Mouse (Mus musculus): ENCODE data around the gene Hoxd9. TPM values are rescaled to one million over a fixed set of nuclear protein-coding genes. Genes with fewer than 3 reads are reported as not detected.
A peak's percentile ranks its signal among the peaks of the same experiment; 100 is the strongest.

The Hoxd9 gene
- polyA plus RNA-seq, 1 experiment = 3.5 TPM

DNA sequence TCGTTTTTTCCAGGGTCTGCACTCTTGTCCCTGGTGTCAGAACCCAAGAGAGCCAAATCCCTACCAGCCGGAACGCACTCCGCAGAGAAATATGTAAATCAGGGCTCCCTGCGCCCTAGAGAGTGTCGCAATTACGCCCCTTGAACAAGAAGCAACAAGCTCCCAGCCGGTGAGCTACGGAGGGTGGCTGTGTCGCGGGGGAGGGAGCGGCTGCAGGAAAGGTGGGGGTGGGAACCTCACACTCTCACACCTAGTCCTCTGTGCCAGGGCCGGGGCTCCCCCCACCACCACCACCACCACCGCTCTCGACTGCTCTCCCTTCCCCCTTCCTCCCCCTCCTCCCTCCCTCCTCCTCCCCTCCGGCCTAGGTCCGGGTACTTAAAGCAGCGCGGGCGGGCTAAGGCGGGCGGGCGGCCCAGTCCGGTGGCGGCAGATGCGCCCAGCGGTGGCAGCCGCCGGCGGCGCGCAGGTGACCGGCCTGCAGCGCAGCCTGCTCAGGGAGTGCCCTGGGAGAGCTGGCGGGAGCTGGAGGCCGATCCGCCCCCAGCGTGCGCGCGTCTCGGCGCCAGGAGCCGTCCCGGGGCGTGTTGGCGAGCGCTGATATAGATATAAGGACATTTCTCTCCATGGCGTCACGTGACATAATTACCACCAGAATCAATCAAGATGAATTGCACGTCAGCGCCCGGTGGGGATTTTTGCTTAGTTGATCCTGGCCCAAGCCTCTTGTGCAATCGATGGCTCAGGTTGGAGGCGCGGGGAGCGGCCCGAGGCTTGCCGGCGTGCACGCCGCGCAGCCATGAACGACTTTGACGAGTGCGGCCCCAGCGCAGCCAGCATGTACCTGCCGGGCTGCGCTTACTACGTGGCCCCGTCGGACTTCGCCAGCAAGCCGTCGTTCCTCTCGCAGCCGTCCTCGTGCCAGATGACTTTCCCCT, 15.7 kb upstream of the Hoxd9 start:
- Histone ChIP-seq H3K4me1 (ENCODE audit: control insufficient read depth, insufficient read depth, low read length) (no peaks in the 10 kb centered on the region), H3K4me3 (ENCODE audit: insufficient read depth, low read length) (peak overlapping the region; percentile 13), H3K27ac (ENCODE audit: insufficient read depth, low read length) (peak overlapping the region; percentile 0; the same call in 1 of the 2 replicates)
- no peak for TF ChIP-seq CTCF (IDR thresholded peaks at IDR 0.05; ENCODE audit: borderline replicate concordance, insufficient read depth, low read length)
- no peak for TF ChIP-seq POLR2A (IDR thresholded peaks at IDR 0.05; ENCODE audit: low read depth, low read length)

DNA sequence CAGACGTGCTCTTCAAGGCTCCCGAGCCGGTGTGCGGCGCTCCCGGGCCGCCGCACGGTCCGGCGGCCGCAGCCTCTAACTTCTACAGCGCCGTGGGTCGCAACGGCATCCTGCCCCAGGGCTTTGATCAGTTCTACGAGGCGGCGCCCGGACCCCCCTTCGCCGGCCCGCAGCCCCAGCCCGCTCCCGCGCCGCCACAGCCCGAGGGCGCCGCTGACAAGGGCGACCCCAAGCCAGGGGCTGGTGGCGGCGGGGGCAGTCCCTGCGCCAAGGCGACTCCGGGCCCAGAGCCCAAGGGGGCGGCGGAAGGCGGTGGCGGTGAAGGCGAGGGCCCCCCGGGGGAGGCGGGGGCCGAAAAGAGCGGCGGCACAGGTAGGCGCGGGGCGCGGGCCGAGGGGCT, 14.7 kb upstream of the Hoxd9 start:
- H3K4me3 ChIP-seq (ENCODE audit: insufficient read depth, low read length) = peak overlapping the region; percentile 8; the same call in 1 of the 2 replicates
- TF ChIP-seq CTCF (IDR thresholded peaks at IDR 0.05; ENCODE audit: borderline replicate concordance, insufficient read depth, low read length) (no peak), POLR2A (IDR thresholded peaks at IDR 0.05; ENCODE audit: low read depth, low read length) (no peak)
- H3K4me1 ChIP-seq (ENCODE audit: control insufficient read depth, insufficient read depth, low read length) = no peaks in the 10 kb centered on the region
- H3K27ac ChIP-seq (ENCODE audit: insufficient read depth, low read length) = no peak overlapping the region

DNA sequence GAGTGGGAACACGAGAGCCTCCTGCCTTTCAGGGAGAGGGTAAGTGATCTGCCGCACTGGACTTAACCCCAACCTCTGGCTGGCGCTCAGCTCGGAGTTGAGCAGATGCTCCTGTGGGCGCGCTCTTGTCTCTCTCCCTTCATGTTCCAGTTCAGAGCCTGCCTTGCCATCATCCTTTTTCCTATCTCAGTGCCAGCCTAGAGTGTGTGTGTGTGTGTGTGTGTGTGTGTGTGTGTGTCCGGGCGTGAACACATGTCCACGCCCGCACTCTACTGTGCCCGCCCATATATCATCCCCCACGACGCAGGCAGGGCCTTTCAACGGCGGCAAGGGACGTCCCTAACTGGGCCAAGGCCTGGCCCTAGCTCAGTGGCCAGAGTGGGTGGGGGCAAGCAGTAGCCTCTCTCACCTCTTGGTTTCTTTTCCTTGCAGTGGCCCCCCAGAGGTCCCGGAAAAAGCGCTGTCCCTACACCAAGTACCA, 14.0 kb upstream of the Hoxd9 start:
- TF ChIP-seq CTCF (IDR thresholded peaks at IDR 0.05; ENCODE audit: borderline replicate concordance, insufficient read depth, low read length) (no peak), POLR2A (IDR thresholded peaks at IDR 0.05; ENCODE audit: low read depth, low read length) (0 out of 2 replicates have a peak, but pooled peaks have one; percentile 11)
- H3K4me1 ChIP-seq (ENCODE audit: control insufficient read depth, insufficient read depth, low read length) = no peaks in the 10 kb centered on the region
- H3K4me3 ChIP-seq (ENCODE audit: insufficient read depth, low read length) = peak overlapping the region; percentile 9; the same call in 1 of the 2 replicates
- no peak overlapping the region for H3K27ac ChIP-seq (ENCODE audit: insufficient read depth, low read length)

DNA sequence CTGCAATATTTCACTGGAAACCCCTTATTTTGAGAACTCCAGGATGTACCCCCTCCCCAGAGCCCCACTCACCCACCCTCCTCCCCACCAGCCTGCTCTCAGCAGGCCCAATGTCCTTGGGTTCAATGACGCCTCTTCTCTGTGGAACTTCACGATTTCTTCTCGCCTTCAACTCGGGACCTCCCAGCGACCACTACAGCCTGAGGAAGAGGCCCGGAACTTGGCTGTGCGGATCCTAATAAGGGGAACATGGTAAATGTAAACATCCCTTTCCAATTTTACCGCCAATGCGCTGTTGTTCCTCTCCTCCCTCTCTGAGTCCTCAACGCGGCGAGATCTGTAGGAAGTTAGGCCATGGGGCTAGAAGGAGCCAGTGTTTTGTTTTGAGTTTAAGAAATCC, 13.4 kb upstream of the Hoxd9 start:
- TF ChIP-seq CTCF (IDR thresholded peaks at IDR 0.05; ENCODE audit: borderline replicate concordance, insufficient read depth, low read length) = no peak
- no peak for TF ChIP-seq POLR2A (IDR thresholded peaks at IDR 0.05; ENCODE audit: low read depth, low read length)
- Histone ChIP-seq H3K4me3 (ENCODE audit: insufficient read depth, low read length) (peak overlapping the region; percentile 9; the same call in 1 of the 2 replicates), H3K4me1 (ENCODE audit: control insufficient read depth, insufficient read depth, low read length) (no peaks in the 10 kb centered on the region), H3K27ac (ENCODE audit: insufficient read depth, low read length) (no peak overlapping the region)

DNA sequence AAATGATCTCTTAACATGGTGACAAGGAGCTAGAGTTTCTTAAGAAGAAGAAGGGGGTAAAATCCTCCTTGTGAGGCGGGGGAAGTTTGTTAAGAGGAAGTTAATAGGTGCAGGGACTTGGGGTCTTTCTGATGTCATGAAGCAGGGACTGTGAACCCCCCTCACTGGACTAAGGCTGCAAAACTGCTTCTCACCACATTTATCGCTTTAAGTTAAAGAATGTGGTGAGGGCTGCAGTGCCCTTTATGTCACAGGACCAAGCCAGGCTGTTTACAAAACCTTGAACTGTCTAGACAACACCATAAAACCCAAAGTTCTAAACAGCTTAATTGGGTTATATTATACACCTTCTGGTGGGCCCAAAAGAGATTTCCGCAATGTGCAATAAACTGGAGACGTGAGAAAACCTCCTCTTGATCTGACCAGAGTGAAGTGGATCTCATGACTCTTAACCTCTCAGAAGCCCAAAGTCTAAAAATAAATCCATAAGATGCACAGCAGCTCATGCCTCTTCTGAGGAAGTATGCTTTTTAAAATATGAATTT, 12.4 kb upstream of the Hoxd9 start:
- Histone ChIP-seq H3K4me3 (ENCODE audit: insufficient read depth, low read length) (no peak overlapping the region), H3K4me1 (ENCODE audit: control insufficient read depth, insufficient read depth, low read length) (no peaks in the 10 kb centered on the region), H3K27ac (ENCODE audit: insufficient read depth, low read length) (no peak overlapping the region)
- no peak for TF ChIP-seq POLR2A (IDR thresholded peaks at IDR 0.05; ENCODE audit: low read depth, low read length)
- no peak for TF ChIP-seq CTCF (IDR thresholded peaks at IDR 0.05; ENCODE audit: borderline replicate concordance, insufficient read depth, low read length)

DNA sequence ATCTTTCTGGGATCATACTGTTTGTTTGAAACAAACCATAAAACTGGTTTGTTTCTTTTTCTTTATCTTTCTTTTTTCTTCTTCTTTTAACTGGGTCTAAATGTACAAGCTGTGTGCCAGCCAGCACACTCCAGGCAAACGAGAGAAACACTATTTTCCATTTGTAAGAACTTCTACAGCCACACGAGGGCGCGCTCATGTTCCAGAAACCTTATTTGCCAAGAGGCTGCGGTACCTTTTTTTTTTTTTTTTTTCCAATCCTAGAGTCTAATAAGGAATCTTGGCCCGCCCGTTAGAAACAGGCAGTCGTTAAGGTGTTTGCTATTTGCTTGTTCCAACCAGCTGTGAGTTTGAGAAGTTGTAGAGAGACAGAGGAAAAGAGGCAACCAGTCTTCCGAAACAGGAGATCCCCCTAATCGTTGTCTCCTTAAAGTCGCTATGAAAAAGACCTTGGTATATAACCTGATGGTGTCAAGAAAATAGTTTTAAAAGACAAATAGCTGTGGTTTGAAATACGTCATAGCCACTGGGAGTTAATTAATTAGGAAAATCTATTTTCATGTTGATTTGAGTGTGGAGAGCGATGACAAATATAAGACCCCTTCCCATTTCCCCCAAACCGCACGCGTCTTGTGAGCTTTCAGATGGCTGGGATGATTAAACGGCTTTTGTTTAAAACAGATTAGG, 11.1 kb upstream of the Hoxd9 start:
- no peaks in the 10 kb centered on the region for H3K4me1 ChIP-seq (ENCODE audit: control insufficient read depth, insufficient read depth, low read length)
- peak overlapping the region; percentile 35; the same call in 1 of the 2 replicates for H3K27ac ChIP-seq (ENCODE audit: insufficient read depth, low read length)
- TF ChIP-seq POLR2A (IDR thresholded peaks at IDR 0.05; ENCODE audit: low read depth, low read length) (no peak), CTCF (IDR thresholded peaks at IDR 0.05; ENCODE audit: borderline replicate concordance, insufficient read depth, low read length) (0 out of 2 replicates have a peak, but pooled peaks have one; percentile 20)
- peak overlapping the region; percentile 28; the same call in 1 of the 2 replicates for H3K4me3 ChIP-seq (ENCODE audit: insufficient read depth, low read length)

DNA sequence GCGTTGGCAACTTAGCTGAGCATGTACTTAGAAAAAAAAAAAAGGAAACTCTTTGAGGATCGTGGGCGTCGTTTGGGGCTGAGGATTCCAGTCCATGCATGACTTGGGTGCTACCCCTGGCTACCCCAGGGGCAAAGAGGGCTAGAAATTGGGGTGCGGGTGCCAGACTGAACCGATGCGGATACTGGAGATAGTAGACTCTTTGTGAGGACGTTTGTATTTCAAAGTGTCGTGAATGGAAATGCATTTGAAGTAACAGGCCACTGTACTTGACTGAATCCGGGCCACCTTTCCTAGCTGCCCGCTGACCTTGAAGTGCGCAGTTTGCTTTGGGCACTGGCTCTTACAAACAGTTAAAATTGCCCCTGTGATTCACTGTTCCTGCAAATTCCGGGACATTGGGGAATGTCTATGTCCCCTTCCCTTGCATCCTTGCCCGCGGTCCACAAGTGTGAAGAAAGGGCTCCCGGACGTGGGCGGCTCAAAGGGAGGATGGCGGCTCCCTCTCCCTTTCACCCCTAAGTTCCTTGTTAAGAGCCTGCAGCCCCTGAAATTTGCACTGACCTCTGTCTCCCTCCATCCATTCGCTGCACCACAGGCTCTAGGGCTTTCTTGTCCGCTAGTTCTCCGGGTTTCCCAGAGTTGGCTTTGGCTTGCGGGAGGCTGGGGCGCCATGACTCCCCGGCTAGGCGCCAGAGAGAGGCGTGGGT, 10.4 kb upstream of the Hoxd9 start:
- no peak for TF ChIP-seq POLR2A (IDR thresholded peaks at IDR 0.05; ENCODE audit: low read depth, low read length)
- no peak for TF ChIP-seq CTCF (IDR thresholded peaks at IDR 0.05; ENCODE audit: borderline replicate concordance, insufficient read depth, low read length)
- H3K27ac ChIP-seq (ENCODE audit: insufficient read depth, low read length) = peak overlapping the region; percentile 35
- peak overlapping the region; percentile 28 for H3K4me3 ChIP-seq (ENCODE audit: insufficient read depth, low read length)
- H3K4me1 ChIP-seq (ENCODE audit: control insufficient read depth, insufficient read depth, low read length) = no peaks in the 10 kb centered on the region

DNA sequence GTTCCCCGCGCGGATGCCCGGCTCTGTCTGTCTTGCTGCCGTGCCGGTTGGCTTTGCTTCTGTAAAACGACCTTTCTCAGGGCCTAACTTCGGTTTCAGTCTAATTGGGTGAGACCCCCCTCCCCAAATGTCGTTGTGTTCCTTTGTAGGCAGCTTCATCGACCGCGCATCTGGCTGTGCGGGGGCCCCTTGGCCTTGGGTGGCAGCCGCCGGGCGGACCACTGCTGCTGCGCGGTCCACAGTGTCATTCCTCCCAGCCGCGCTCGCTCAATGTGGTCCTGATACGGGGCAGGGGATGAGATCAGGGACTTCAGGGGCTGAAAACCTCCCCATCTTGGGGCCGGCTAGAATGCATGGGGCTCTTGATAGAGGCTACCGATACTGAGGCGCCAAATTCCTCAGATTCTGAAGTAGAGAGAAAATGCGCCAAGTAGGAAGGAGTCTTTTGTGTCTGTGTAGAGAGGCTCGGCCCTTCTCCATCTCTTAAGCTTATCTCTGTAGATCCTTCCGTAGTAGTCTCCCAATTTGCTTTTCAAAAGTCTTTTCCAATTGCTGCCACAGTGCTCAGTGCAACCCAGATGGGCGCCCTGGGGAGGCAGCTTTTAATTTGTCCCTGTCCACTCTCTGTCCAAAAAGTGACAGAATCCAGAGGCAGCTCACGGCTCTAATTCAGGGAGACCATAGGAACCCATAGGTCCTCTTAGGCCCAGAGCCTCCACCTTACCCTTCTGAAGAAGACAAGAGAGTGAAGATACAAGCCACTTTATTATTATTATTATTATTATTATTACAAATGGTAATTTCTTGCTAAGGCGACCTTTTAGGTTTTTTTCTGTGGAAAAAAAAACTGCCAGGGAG, 9.6 kb upstream of the Hoxd9 start:
- no peaks in the 10 kb centered on the region for H3K4me1 ChIP-seq (ENCODE audit: control insufficient read depth, insufficient read depth, low read length)
- H3K4me3 ChIP-seq (ENCODE audit: insufficient read depth, low read length) = peak overlapping the region; percentile 28
- peak overlapping the region; percentile 35 for H3K27ac ChIP-seq (ENCODE audit: insufficient read depth, low read length)
- TF ChIP-seq CTCF (IDR thresholded peaks at IDR 0.05; ENCODE audit: borderline replicate concordance, insufficient read depth, low read length) (no peak), POLR2A (IDR thresholded peaks at IDR 0.05; ENCODE audit: low read depth, low read length) (no peak)

All from embryonic fibroblast, embryonic 13.5 days (primary cell).